Mouse (Mus musculus) embryo, embryonic 11.5 days (tissue): Measurements from ENCODE around the gene BC051142.

ENCODE experiments used
- DNase-seq: peaks from one replicate; pipeline ENCODE4 v3.0.0-alpha.2; 2012; ENCODE audit warnings: low read depth, low spot score

The BC051142 gene

DNA sequence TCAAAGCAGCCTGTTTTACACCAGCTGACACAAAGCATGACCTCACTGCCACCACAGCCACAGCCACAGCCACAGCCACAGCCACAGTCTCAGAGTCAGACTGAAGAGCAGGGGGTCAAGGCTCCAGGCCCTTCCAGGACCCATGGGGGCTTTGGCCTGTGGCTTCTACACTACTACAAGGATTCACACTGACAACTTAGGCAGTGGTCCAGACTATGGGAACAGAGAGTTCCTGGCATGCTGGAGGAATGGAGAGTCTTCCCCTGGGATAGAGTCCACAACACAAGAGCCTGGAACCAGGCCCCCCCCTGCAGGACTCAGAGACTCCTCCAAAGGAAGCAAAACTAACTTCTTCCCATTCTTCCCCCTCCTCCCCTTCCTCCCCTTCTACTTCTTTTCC, 109.0 kb downstream of the BC051142 start:
- DNase-seq, result no peak
